Mouse (Mus musculus) brain, embryonic 18.5 days (tissue): ENCODE measurements around the gene Sergef.
"Not testable (repeated sequence)": the region's sequence is repeated elsewhere in the genome, so short reads cannot be mapped to it uniquely, and the experiment has no call there.

ENCODE experiments used
- DNase-seq: peaks from one replicate; pipeline ENCODE4 v3.0.0-alpha.2; 2012; ENCODE audit warnings: low read depth, low spot score

The Sergef gene

DNA sequence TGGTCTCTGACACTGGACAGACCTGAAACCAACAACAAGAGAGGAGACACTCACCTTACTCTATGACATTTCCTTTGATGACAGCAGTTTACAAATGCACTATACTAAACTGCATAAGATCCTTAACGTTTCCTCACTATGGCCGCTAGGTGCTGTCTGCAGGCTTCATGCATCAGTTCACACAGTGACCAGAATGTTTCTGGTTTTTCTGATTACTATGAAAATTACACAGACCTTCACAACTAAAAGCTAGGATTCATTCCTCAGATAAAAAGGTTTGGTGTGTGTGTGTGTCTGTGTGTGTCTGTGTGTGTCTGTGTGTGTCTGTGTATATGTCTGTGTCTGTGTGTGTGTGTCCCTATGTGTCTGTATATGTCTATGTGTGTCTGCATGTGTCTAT lies 63.7 kb downstream of the Sergef start:
- DNase-seq = no peak

DNA sequence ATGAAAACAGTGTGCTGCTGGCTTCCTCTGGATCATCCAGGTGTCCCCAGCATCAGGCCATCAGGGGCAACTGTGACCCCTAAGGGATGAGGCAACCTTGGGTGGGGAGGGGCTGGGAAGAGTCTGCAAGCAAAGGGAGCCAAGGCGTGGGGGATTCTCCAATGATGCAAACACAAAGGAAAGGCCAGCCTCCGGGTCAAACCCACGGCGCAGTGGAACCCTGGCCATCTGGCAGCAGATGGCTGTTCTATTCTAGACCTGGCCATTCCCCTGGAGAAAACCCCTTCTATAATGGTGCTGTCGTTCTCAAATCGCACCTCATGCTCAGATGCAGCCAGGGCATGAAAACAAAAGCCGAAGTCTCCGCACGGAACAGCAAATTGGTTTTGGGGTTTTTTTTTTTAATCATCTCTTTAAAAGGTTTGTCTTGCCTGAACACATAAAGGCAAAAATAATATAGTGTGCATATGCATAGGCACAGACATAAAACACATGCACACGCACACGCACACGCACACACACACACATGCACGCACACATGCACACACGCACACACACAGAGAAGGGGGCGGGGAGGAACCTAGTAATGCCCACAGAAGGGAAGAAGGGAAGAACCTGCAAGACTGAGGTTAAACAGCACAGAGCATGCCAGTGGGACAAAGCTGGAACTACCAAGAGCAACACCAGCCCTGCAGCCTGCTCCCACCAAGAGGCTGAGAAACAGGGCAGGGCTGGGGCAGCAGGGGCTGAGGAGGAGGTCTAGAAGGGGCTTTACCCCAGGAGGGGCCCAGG lies 66.6 kb downstream of the Sergef start:
- DNase-seq = no peak

DNA sequence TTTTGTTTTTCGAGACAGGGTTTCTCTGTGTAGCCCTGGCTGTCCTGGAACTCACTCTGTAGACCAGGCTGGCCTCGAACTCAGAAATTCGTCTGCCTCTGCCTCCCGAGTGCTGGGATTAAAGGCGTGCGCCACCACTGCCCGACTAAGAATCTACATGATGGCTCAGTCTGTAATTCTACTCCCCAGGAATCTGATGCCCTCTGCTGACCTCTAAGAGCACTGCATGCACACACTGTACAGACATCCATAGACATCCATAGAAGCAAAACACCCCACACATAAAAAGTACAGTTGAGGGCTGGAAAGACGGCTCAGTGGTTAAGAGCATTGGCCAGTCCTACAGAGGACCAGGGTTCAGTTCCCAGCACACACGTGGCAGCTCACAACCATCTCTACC lies 70.1 kb downstream of the Sergef start:
- DNase-seq = not testable (repeated sequence)

DNA sequence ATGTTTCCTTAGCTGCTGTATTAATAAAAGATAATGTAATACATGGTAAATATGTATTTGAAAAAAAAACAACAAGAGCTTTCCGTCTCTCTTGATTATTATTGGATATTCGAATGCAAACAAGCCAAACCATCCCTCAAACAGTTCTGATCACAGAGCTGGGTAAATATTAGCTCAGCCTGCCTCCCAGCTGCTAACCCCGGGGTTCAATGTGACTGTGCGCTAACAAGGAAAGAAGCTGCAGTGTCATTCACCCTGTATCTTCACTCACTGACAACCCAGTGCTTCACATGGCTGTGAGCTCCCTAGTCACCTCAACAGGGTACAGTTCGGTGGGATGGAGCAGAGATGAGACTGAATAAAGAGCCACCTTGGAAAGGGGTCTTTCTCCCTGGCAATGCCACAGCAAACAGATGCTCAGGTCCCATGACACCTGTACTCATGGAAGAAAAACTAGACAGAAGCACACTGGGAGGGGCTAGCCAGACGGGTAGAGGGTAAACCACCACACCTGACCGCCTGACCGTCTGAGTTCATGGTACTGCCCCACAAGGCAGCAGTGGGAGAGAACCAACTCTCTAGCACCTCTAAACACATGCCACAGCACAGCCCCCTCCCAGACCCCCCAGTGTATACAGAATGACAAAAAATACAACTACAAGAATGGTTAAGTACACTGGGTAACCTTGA lies 73.1 kb downstream of the Sergef start:
- DNase-seq = no peak

DNA sequence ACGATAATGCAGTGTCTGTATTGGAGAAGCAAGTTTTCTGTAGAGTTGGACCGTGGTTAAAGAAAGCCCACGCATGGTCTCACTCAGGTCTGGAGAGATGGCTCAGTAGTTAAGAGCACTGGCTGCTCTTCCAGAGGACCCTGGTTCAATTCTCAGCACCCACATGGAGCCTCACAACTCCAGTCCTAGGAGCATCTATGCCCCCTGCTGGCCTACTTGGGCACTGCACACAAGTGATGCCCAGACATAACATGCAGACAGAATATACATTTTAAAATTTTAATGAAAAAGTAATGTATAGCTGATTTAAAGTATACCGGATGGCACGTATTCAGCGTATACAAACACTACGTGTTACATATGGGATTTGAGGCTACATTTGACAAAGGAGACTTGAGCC lies 74.2 kb downstream of the Sergef start:
- DNase-seq = no peak

DNA sequence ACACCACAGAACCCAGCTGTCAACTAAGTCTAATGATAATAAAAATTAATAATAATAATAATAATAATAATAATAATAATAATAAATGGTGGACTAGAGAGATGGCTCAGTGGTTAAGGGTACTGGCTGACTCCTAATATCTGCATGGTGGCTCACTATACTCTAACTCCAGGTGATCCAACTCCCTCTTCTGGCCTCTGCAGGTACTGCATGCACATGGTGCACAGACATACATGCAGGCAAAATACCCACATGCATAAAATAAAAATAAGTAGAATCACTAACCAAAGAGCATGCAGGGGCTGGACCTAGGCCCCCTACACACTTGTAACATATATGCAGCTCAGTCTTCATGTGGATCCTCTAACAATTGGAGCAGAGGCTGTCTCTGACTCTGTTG lies 75.8 kb downstream of the Sergef start:
- no peak for DNase-seq

DNA sequence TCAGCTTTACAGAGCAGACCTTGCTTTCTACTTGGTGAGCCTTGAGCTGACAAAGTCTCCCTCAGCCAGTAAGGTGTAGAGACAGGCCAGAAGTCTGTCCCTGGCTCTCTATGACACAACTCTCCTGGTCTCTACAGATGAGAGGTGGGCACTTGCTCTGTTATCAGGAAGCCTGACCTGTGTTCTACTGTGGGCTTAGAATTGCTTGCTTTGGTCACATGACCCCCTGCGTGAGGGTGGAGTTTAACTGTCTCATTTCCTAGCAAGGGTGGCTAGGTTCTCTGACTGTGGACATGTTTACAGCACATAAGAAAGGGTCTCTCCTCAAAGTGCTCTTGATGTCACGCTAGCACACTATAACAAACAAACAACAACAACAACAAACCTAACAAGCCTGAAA lies 79.5 kb downstream of the Sergef start:
- no peak for DNase-seq

DNA sequence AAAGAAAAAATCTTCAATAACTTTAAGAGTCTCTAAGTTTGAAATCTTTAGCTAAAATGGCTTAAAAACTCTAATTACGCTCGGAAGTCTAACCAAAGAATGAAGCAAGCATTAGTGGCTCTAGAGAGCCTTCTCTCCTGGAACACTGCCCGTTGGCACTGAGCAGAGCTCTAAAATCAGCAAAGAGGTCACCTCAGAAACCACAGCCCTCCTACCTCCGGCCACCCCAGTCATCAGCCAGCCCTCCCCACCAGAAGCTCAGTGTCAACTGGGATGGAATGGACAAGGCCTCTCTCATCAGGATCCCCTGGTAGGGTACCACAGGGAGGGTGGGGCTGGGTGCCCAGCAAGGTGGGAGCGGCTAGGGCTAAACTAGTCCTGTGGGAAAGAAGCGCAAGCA lies 80.0 kb downstream of the Sergef start:
- DNase-seq = no peak

DNA sequence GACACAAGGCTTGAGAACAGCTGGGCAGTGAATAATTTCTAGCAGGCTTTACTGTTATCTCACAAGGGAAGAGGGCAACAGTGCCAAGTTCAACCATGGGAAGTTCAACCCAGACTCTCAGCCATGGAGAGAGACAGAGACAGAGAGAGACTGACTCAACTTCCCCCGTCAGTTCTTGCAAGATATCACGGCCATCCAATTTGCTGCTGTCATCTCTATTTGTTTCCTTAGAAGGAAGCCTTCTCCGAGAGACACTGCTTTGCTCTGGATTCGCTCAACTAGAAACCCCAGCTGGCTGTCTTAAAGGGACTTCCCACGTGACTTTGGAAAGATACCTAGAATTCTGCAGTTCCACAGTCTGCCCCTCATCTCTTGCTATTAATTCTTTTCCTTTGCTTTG lies 80.6 kb downstream of the Sergef start:
- no peak for DNase-seq

DNA sequence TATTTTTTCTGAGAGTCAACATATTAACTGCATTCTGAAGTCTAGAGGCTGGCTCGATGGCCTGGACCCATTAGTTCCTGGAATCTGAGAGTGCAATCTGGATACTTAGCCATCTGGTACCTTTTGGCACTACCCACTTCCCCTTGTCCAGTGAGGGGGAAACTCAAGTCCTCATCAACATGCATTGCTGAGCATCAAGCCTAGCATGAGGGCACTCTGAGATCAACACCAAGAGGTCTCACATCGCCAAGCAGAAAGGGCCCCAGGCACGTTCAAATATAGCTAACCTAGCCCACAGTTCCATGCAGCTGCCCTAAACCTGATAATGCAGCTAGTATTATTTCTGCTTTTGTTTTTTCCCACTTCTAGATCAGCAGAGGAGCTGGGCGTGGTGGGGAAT lies 81.6 kb downstream of the Sergef start:
- no peak for DNase-seq

DNA sequence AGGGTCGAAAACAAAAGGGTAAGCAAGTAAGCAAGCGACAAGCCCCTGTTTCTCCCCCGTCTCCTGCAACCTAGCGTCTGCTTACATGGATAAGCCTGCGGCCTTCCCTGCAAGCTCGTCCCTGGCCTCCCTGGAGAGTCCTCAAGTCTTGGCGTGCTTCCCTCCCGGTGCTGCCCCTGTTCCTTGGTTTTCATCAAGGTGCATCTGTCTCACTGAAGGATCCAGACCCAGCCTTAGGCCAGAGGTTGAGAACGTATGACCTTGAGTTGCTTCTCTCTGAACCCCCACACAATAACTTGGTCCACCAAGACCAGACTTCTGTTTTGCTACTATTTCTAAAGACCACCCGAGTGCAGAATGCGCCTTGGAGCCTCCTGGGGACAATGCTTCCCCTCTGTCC lies 82.2 kb downstream of the Sergef start:
- no peak for DNase-seq

DNA sequence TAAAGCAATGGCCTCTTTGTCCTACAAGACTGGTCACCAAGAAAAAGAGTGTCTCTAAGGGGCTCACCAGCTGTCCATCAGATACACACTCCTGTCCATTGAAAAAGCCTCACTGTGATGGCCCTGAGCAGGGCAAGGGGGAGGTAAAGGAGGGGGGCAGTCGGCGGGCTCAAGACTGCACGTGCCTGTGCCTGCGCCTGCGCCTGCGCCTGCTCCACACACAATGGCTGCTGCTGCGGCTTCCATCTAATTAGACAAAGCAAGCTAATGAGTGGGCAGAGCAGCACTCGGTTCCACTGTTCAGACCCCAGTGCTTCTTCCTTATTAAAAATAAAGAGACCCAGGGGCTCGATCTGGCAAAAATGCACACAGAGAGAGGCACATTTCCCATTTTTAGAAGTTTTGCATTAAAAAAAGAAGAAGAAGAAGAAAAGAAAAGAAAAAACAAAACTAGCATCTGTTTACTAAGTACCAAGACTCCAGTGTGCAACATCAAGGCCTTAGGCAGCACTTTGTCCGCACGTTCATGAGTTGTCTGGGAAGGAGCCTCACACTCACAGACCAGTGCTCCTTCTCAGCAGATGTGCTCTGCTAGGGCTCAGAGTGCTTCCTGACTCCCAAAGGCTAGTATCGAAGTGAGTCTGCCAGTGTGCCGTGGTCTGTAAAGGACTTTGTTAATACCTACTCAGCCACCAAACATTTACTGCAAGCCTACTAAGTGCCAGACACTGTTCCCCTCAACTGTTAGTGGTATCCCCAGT lies 83.1 kb downstream of the Sergef start:
- DNase-seq = no peak

DNA sequence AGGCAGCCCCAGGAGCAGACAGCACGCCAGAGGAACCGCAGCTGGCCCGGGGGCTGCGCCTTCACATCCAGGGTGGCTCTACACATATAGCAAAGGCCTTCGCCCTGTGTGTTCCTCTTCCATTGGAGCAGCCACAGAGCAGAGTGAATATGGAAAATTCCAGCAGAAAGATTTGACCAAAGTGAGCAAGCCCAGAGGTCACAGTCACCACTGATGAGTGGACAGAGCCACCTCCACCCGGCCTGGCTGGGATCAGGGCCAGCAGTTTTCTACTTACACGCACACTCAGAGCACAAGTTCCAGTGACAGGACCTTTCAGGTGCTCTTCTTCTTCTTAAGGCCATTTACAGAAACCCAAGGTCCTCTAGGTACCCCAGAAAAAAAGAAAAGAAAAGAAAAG lies 83.9 kb downstream of the Sergef start:
- no peak for DNase-seq

DNA sequence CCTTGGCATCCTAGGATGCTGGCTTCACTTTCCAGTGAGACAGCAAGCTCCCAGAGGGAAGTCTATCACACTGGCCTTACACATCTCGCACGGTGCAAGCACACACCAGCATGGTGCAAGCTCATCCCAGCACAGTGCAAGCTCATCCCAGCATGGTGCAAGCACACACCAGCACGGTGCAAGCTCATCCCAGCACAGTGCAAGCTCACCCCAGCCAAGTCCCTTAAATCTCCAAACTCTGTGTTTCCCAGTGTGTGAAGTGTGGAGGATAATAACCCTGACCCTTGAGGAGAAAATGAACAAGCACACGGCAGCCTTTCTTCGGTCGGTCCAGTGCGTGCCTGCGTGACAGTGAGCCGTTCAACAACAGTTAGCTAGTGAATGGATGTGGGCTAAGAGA lies 84.8 kb downstream of the Sergef start:
- no peak for DNase-seq

DNA sequence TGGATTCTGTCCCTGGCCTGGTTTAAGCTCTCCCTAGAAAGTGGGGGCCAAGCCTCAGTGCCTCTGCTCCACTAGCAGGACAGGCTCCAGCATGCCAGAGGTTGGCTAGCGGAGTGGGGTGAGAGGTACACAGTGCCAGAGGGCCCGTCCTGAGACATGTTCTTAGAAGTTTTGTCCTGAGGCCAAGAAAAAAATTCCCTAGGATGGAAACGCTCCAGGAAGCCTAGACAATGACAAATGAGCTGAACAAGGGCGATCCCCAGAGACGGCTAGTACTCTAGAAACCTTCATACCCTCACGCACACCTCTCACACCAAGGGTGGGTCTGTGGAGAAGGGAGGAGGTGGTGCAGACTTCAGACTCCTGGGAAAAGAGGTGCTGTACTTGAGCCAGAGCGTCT lies 85.6 kb downstream of the Sergef start:
- DNase-seq = no peak

DNA sequence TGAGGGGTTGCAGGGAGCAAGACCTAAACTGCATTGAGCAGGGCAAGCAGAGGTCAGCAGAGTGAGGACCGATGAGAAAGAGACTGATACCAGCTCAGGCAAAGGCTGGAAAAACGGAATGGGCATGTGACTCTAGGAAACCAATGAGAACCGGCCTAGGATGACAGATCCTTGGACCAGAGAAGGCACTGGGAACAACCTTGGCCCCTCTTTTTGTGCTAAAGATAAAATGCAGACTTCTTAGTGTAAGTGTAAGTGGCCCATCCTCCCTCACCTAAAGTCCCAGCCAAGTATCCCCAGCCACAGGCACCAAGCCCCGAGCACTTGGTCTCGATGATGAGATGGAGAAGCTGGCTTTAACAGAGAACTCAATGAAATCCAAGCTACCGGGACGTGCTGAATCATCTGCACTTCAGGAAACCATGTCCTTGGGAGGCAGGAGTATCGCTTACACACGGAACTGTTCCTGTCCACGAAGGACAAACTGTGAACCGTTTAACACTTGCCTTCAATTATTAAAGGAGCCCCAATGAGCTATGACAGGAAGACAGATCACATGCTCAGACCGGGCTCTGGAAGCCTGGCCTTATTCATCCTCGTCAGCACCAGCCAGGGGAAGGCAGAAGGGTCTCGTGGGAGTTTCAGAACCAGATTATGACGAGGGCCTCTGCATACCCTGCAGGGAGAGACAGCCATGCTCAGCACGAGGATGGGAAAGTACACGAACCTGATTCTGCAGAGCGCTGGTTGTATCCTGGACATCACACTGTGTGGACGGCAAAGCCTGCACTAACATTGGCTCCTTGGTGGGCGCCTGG lies 87.5 kb downstream of the Sergef start:
- no peak for DNase-seq

DNA sequence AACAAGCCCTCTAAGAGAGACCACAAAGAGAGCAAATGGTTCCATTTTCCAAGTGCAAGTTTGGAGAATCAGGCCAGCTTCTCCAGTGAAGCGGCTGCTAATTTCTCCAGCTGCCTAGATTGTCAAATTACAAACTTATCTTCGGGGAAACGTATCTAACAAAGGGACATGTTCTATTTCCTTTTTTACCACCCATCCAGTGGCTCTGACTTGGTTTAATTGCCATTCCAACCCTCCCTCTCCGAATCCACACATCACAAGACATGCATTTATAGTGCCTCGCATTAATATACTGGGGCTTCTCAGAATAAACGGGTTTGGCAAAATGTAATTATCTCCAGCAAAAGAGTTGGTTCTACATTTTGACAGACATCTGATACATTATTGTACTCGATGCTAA lies 88.4 kb downstream of the Sergef start:
- DNase-seq = no peak

DNA sequence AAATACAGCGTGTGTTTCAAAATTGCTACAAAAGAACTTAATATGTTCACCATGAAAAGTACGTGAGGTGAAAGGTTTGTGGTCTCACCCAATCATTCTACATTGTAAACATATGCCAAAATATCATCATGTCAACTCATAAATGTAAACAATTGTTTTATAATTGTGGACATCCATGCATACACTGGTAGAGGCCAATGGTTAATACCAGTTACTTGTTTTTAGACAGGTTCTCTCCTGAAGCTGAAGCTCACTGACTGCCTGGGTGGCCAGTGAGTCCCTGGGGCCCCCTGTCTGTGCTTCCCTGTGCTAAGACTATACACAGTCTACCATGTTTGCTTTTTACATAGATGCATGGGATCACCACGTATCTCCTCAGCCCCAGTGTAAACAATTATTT lies 91.5 kb downstream of the Sergef start:
- no peak for DNase-seq

DNA sequence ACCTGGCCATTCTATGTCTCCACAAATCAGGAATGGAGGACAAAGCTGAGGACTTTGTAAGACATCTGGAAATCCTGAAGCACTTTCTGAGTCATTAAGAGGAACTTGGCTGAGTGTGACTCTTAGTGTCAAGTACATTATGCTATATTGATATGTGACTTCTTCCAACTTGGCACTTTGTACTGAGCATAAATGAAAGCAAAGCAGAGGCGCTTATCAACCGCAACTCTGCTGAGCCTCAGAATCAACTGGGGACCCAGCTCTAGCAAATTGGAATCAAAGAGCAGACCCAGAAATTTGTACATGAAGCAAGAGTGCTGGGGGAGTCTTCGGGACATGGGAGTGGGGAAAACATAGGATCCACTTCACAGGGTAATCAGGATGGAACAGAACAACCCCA lies 92.0 kb downstream of the Sergef start:
- DNase-seq = no peak

DNA sequence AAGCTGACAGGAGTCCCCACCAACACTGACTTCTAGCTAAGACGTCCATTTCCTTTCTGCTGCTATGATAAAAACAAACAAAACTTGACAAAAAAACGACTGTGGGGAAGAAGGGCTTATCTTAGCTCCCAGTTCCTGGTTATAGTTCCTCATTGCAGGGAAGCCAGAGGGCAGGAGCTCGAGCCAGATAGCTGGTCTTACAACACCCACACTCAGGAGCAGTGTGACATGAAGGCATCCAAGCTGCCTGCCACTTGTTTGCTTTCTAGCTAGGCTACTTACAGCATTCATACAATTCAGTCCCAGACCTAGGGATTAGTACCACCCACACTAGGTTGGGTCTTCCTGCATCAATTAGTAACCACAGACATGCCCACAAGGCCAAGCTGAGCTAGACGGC lies 93.1 kb downstream of the Sergef start:
- no peak for DNase-seq

DNA sequence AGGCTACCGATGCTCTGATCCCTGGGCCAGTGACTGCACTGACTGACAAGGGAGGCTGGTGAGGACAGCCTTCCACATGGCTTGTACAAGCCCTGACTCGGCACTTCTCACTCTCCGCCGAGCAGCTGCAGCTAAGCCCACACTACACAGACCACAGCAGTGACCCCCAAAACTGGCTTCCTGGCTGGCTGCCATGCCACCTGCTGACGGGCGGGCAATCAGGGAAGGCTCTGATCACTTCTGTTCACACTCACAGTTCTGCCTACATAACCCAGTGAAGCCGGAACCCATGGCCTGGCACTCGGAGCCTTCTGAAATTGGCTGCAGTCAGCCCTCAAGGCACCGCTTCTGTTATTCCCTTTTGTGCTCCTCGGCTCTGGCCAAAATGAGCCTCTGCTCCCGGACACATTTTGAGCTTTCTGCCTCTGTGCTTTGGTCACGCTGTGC lies 95.4 kb downstream of the Sergef start:
- DNase-seq = no peak

DNA sequence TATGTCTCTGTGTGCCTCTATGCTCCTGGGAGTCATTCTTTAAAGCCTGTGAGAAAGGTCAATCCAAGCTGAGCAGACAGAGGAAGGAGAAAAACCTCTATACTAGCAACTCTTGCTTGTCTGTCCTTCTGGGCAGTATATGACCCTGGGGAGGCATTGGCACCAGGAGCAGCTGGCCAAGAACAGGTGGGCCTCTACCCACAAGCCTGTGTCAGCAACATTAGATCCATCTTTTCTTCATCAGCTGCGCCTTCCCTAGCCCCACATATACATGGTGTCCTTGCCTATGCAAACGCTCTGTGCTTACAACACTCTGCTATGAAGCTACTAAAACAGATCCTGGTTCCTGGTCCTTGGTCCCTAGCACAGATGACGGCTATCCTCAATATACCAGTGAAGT lies 97.5 kb downstream of the Sergef start:
- DNase-seq = no peak
